Mouse (Mus musculus) olfactory bulb, adult 2 months (tissue): ENCODE measurements around the gene Snd1. TPM values are rescaled to one million over a fixed set of nuclear protein-coding genes. Genes with fewer than 3 reads are reported as not detected.

ENCODE experiments used
- H3K27ac ChIP-seq: fragments of 200-500 bp; 2 replicates; pipeline ENCODE4 v1.5.1; 2012; ENCODE audit warnings: low read depth, low read length; ENCODE audit not compliant: insufficient read depth
- H3K4me1 ChIP-seq: fragments of 200-500 bp; 2 replicates; pipeline ENCODE4 v1.6.1; 2012; ENCODE audit warnings: low read length; ENCODE audit not compliant: control insufficient read depth, insufficient read depth
- H3K4me3 ChIP-seq: fragments of 200-500 bp; 2 replicates; pipeline ENCODE4 v1.5.1; 2012; ENCODE audit warnings: mild to moderate bottlenecking, low read depth, low read length, moderate library complexity; ENCODE audit not compliant: insufficient read depth
- CTCF ChIP-seq: fragments of 200-500 bp; IDR thresholded peaks from 2 replicates; pipeline ENCODE4 v1.5.1; 2012; ENCODE audit warnings: low read depth, mild to moderate bottlenecking, low read length, moderate library complexity; ENCODE audit not compliant: insufficient read depth
- POLR2A ChIP-seq: fragments of 200-500 bp; IDR thresholded peaks from 2 replicates; pipeline ENCODE4 v1.6.1; 2012; ENCODE audit warnings: mild to moderate bottlenecking, low read depth, low read length, moderate library complexity; ENCODE audit not compliant: insufficient read depth
- WGBS: fragments of 180-500 bp; shearing (Covaris S2); methylation state at CpG from one replicate; pipeline ENCODE4 v1.1.7; 2018; 5-methylcytosine and 5-hydroxymethylcytosine counted together
- polyA plus RNA-seq: library from polyadenylated mRNA; stranded (reverse); fragments of >200 nt; gene quantifications from 2 replicates; pipeline ENCODE4 v1.2.4, GENCODE M21; 2012; ENCODE audit warnings: low replicate concordance; ENCODE audit not compliant: missing spikeins, insufficient read depth, insufficient read length

The Snd1 gene
- polyA plus RNA-seq, 1 experiment, result not detected

DNA sequence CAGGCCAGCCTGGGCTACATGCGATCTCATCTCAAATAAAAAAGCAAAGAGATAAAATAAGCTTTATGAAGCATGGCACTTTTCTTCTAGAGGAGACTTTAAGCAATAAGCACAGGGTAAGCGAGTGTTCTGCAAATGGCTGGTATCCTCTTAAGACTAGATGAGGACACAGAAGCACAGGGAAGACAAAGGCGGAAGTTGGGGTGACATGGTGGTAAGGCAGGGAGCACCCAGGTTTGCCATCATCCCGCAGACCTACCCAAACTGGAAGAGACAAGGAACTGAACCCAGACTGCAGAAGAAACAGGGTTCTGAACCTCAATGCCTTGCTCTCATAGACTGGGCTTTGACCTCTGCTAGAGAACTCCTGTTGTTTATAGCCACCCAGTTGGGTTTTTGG is 119.8 kb downstream of the Snd1 start:
- 95% methylated on average over 4 of the region's 4 CpGs for WGBS
- no peak for TF ChIP-seq POLR2A
- no peak for TF ChIP-seq CTCF
- H3K27ac ChIP-seq, result no peak overlapping the region

DNA sequence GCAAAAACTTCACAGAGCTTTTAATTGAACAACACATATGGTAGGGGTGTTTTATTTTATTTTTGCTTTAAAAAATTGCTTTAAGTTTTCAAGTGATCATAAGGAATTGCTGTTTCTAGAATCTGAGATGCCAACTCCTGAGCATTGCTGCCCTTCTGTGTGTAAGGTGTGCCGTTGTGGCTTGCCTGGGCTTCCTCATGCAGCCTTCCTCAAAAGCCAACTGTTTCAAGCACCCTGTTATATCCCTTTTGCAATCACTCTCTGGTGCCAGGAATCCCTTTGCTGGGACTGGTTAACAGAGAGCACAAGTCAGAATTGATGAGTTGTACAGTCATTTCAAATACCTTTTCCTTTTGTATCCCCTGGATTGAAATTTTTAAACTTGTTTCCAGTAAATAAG is 120.3 kb downstream of the Snd1 start:
- WGBS, result 69% methylated on average over 1 of the region's 1 CpGs
- Histone ChIP-seq H3K4me1 (no peaks in the 10 kb centered on the region), H3K27ac (no peak overlapping the region), H3K4me3 (no peak overlapping the region)
- TF ChIP-seq POLR2A (no peak), CTCF (no peak)

More for the DNA sequence above, 119.8 kb downstream of the Snd1 start:
- H3K4me1 ChIP-seq, result no peaks in the 10 kb centered on the region
- no peak overlapping the region for H3K4me3 ChIP-seq

- Histone ChIP-seq H3K4me3 (no peak overlapping the region), H3K4me1 (no peaks in the 10 kb centered on the region), H3K27ac (no peak overlapping the region)
- WGBS, result 83% methylated on average over 5 of the region's 5 CpGs
- TF ChIP-seq POLR2A (no peak), CTCF (no peak)
Observed at GRCm38 (mm10) chr6:28597266-28597665, 122.3 kb downstream of the Snd1 start.

DNA sequence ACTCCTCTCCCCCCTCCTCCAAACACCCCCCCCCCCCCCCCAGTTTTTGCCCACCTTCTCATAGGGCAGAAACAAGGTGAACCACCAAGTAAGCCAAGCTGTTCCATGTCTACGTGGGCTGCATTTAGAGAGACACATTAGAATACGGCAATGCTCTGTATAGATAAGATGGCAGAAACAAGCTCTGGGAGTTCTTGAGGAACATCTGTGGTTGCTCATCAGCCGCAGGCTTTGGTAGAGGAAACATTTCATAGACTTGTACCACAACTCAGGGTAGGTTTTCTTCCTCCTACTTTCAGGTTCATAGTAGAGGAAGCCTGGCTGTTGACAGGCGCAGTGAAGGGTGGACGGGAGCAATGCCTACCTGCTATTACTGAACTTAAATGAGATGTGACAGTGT is 124.2 kb downstream of the Snd1 start:
- WGBS, result 96% methylated on average over 5 of the region's 5 CpGs
- H3K4me3 ChIP-seq, result no peak overlapping the region
- H3K4me1 ChIP-seq, result no peaks in the 10 kb centered on the region
- no peak overlapping the region for H3K27ac ChIP-seq
- TF ChIP-seq CTCF (no peak), POLR2A (no peak)

DNA sequence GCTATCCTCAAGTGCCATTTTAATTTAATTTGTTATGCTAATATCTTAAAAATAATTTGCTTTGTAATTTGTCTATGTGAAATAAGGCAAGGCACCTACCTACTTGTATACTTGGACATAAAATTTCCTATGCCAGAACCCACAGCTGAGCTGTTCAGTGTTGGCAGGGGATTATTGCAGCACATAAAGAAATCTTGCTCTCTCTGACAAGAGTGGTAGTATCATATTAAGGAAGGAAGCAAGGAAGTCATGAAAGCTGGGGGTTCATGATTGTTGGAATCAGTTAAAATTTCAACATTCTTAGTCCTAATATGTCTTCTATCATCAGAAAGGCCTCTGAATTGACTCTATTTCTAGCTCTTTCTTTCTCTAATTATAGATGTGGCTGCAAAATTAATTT is 125.5 kb downstream of the Snd1 start:
- no peak overlapping the region for H3K4me3 ChIP-seq
- H3K27ac ChIP-seq, result no peak overlapping the region
- no peaks in the 10 kb centered on the region for H3K4me1 ChIP-seq
- TF ChIP-seq CTCF (no peak), POLR2A (no peak)

DNA sequence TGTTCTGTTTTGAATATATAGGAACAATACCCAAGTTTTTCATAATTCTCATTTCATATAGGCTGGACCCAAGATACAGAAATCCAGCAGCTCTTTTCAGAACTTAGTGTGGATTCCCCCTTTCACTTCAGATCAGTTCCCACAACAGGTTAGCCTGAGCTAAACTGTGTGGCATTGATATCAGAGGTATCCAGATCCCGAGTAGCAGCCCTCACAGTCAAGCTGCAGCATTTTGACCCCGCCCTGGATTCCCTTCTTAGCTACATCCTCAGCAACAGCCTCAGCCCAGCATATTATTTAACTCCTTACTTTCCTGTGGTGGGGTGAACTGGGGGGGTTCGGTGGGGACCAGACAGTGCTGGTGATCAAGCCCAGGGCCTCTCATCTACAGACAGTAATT is 128.5 kb downstream of the Snd1 start:
- TF ChIP-seq POLR2A, result no peak
- WGBS, result 89% methylated on average over 3 of the region's 3 CpGs
- Histone ChIP-seq H3K4me3 (no peak overlapping the region), H3K27ac (no peak overlapping the region), H3K4me1 (no peaks in the 10 kb centered on the region)

DNA sequence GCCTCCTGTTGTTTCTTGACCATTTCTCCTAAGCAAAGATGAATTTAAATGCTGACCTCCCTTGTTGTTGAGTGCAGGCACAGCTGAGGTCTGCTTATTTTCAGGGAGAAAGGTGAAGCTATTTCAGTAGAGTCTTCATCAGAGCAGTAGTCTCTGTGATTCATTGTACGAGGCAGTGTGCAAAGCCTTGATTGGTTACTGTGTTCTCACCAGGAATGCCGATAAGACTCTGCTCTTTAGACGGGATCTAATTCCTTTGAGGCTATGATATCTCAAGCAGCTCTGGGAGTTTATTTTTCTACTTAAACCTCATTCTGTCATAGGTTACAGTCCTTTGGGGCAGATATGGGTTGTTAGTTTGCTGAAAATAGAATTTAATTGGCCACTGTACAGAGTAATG is 128.9 kb downstream of the Snd1 start:
- Histone ChIP-seq H3K27ac (no peak overlapping the region), H3K4me1 (no peaks in the 10 kb centered on the region), H3K4me3 (no peak overlapping the region)
- WGBS, result 64% methylated on average over 3 of the region's 3 CpGs
- no peak for TF ChIP-seq POLR2A
- TF ChIP-seq CTCF, result no peak

DNA sequence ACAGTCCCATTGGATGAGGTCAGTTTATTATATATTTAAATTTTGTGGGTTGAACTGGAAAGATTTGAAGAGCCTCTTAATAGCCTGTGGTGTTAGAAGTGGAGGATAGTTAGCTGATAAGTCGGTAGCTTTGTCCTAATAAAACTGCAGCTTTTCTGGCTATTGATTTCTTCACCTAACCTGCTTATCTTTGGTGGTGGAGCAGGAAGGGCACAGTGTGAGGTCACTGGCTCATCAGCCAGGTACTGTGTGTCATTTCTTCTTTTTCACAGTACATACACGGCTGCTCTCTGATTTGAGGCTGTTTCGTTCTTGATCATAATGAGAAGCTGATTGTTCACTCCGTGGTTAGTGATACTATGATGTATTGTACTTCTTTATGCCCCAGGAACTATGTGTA is 134.4 kb downstream of the Snd1 start:
- TF ChIP-seq CTCF (no peak), POLR2A (no peak)
- 93% methylated on average over 4 of the region's 4 CpGs for WGBS
- Histone ChIP-seq H3K4me3 (no peak overlapping the region), H3K27ac (no peak overlapping the region), H3K4me1 (no peaks in the 10 kb centered on the region)

DNA sequence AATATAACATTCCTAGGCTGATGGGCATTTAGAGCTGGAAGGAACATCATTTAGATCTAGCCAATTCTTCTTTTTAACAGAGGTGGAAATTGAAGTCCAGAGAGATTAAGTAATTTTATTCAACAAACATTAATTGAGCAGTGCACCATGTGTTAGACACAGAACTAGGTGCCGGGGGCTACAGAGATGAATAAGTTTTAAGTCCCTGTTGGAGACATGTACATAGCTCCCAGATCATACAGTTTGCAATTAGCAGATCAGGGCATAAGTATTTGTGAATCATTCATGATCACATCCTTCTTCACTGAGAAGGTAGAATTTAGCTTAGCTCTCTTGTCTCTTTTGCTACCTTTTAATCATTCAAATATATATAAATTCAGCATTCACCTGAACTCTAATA is 135.2 kb downstream of the Snd1 start:
- Histone ChIP-seq H3K4me3 (no peak overlapping the region), H3K27ac (no peak overlapping the region), H3K4me1 (no peaks in the 10 kb centered on the region)
- TF ChIP-seq POLR2A (no peak), CTCF (no peak)
- WGBS, result 91% methylated on average over 1 of the region's 1 CpGs

GRCm38 (mm10) chr6:28613441-28613840 is 138.5 kb downstream of the Snd1 start:
- H3K4me3 ChIP-seq, result no peak overlapping the region
- TF ChIP-seq POLR2A (no peak), CTCF (no peak)
- H3K4me1 ChIP-seq, result peaks cover 7% of the 10 kb centered on the region
- 73% methylated on average over 4 of the region's 4 CpGs for WGBS
- no peak overlapping the region for H3K27ac ChIP-seq

- WGBS, result 86% methylated on average over 4 of the region's 4 CpGs
- Histone ChIP-seq H3K4me1 (peaks cover 10% of the 10 kb centered on the region), H3K27ac (no peak overlapping the region; the same call in 1 of the 2 replicates), H3K4me3 (no peak overlapping the region)
- no peak for TF ChIP-seq CTCF
- no peak for TF ChIP-seq POLR2A
Observed at GRCm38 (mm10) chr6:28614856-28615255, 139.9 kb downstream of the Snd1 start.
